Mouse (Mus musculus): ENCODE measurements at regions not wholly inside any gene's neighbourhood (a gene's known extent, or its start where the extent isn't known, plus 50 kb on each side); places are given as distances from the start of the nearest gene placed in this dataset.

DNA sequence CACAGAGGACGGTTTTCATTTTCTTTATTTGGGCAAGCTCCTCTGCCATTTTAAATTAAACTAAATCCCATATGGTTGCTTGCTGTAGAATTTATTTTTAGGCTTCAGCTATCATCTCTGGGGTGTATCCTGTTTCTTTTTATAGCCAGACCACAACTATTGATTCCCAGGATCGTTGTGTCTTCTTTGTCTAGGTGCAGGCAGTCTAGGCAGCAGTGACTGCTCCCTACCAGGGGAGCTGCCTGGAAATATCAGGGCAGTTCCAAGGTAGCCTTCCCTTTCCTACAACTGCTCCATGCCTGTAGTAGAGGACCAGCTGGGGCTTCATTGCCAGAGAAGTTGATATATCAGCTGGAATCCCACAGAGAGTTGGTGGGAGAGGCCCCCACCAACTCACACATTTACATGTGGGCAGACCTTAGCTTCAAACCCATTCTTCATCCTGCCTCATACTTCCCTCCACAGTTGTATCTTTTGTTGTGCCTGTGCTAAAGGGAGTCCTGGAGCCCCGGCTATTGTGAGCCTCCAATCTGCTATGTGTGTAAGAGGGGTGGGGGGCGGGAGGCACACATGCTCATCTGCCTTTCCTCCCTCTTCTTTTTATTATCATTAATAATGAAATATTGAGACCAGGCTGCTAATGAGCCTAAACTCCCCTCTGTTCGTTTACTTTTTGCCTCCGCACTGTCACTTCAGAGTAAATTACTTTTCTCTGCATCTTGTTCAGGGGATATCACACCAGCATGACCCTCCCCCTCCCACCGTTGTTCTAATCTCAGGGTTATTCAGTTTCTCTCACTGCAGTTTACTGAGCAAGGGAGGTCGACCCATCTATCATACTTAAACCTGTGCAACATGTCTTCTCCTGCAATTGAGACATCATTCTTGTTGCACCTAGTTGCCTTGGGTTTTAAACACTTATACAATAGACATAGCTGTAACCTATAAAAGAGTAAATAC lies 576.3 kb upstream of the Plxna2 start:
- DNase-seq (ENCODE audit: low spot score in 2 of 2), result no peak

DNA sequence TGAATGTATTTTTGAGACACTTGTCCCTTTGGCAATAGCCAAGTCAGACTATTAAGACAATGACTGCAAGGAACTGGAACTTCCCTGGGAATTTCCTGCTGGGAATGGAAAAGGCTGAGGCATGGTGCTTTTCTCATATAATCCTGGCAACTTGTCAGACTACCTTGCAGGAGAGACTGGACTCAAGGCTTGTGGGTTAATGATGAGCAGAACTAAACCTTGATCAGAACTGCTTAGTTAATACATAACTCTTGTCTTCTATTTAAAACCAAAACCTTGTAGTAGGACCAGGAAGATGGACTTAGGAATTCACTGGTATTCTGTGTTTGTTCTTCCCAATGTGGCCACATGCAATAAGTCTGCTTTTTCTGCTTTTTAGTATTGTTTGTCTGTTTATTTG lies 579.3 kb upstream of the Plxna2 start:
- no peak for DNase-seq (ENCODE audit: low spot score in 2 of 2)

DNA sequence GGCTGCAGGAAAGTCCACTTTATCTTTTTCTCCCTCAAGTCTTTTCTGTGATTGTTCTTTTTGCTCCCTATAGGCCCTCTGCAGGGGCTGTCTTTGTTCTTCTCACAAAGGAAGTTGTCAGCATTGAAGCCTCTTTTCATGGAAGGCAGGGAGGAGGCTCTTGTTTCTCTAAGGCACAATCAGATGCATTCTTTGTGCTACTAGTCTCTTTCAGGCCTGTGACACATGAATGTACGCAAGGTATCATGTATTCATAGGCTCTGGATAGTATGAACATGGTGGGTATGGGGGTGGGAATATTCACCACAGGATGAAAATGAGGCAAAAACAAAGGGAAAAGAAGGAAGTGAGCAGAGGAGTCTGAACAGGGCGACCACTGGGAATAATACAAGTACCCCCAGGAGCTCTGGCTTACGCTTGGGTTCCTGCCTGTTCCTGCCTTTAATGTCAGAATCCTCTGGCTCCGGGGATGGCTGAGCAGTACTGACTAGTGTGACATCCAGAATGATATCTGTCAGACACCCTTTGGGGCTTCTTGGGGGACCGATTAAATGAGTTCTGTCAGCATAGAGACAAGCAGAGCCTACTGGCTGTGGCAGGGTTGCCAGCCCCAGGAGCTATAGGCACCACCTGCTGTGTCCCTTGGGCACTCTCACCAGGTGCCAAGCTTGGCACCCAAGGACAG lies 583.7 kb upstream of the Plxna2 start:
- DNase-seq (ENCODE audit: low spot score in 2 of 2), result no peak

DNA sequence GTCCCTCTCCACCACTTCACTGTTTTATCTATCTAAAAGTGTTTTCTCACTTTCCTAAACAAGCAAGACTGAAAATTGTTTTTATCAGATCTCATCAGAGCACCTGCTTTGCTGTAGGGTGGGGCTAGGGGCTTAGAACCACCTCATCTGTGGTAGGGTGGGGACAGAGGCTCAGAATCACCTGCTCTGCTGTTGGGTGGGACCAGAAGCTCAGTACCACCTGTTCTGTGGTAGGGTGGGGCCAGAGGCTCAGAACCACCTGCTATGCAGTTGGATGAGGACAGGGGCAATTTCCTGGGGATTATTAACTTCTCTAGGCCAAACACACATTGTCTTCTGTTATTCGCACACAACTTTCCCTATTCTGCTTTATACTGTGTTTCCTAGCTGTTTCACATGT lies 585.4 kb upstream of the Plxna2 start:
- DNase-seq (ENCODE audit: low spot score in 2 of 2), result no peak

DNA sequence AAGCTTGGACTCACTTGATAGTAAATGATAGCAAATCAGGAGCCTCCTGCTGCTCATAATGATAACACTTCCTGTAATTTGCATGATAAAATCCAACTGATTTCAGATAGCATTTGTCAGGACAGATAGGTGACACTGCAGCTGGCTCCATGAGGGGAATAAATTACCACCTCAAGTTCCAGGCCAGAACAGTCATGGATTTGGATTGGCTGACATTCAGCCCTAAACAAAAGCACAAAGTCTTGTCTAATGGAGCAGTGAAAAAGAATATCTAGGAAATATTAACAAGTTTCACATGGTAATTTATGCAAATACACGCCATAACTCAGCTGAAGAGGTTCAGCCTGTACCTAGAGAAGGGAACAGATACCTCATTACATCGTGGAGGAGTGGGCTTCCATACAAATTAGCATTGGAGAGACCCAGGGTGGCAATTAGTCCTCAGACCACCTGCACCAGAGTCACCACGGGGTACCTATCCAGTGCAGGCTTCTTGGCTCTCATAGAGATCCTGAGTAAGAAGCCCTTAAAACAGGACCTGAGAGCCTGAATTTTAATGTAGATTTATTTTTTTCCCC lies 587.3 kb upstream of the Plxna2 start:
- no peak for DNase-seq (ENCODE audit: low spot score in 2 of 2)

DNA sequence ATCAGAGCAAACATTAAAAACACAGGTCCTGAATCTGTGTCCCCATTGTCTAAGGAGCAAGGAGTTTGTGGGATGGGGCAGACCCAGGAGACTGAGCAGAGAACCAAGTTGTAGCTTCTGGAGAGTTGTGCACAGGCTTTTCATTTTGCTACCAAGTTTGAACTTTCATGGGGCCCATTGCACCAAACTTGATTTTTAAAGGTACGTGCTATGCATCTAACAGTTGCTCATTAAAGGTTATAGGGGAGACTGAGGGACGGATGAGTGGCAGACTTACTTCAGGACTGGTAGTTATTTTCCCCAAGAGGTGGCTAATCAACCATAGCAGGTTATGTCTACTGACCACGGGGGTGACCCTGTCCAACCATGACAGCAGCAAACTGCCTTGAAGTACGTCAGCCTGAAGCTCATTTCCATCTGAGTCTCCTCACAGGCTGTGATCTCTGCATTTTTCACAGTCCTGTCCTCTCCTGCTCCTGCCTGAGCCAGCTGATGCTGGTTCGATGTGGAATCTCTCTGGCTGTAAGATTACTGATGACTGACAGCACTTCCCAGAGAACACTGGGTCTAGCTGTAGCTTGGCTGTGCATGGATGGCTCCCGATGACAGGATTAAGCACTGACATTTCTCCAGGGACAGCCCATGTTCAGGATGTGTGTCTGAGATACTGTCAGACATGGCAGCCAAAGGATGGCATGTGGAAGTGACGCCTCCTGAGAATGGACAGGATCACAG lies 590.9 kb upstream of the Plxna2 start:
- DNase-seq (ENCODE audit: low spot score in 2 of 2), result no peak

DNA sequence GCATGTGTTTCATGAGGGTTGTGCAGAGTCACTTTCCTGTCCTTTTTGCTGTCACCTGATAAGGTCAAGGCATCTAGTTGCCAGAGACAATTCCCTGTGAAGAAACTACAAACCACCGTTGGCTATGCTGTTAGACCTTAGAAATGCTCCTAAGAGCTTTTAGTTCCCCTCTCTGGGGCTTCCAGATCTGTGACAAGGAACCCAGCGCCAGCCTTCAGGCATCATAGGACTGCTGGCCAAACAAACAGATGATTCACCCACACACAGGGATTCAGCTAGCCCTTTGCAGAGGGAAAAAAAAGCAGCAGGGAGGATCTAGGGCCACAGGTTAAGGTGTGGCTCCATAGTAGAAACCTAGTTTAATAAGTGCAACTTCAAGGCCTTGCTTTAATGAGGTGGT lies 591.8 kb upstream of the Plxna2 start:
- DNase-seq (ENCODE audit: low spot score in 2 of 2), result no peak

DNA sequence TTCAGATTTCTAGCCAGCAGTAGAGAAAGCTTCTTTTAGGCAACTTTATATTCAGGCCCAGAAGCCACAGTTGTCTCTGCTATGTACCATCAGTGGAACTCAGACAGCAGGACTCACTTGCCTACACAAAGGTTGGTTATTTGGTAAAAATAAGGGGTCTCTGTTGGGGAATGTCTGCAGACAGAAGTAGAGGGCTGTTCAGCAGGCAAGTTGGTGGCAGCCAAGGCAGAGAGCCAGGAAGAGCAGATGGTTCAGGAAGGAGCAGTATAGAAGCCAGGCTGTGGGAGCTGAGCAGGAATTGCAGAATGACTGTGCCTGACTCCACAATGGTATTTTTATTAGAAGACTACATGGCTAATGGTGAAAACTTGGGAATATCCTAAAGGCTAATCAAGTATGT lies 598.7 kb upstream of the Plxna2 start:
- no peak for DNase-seq (ENCODE audit: low spot score in 2 of 2)

DNA sequence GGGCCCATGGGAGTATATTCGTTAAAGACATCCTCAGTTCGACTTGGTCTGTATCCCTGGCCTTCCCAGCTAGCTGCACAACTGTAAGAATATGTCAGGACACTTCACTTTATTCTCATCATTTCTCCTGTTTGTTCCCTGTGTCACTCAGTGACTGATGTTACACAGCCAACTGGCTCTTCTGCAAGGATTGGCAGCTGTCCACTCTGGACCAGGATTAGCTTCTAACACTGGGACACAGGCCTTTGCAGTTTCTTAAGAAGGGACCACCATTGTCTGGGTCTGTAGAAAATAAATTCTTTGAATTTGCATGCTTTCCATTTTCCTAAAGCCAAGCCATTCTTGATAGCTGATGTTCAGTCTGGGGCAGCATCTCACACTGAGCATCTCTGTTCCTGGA lies 622.1 kb upstream of the Camk1g start:
- no peak for DNase-seq (ENCODE audit: low spot score in 2 of 2)

DNA sequence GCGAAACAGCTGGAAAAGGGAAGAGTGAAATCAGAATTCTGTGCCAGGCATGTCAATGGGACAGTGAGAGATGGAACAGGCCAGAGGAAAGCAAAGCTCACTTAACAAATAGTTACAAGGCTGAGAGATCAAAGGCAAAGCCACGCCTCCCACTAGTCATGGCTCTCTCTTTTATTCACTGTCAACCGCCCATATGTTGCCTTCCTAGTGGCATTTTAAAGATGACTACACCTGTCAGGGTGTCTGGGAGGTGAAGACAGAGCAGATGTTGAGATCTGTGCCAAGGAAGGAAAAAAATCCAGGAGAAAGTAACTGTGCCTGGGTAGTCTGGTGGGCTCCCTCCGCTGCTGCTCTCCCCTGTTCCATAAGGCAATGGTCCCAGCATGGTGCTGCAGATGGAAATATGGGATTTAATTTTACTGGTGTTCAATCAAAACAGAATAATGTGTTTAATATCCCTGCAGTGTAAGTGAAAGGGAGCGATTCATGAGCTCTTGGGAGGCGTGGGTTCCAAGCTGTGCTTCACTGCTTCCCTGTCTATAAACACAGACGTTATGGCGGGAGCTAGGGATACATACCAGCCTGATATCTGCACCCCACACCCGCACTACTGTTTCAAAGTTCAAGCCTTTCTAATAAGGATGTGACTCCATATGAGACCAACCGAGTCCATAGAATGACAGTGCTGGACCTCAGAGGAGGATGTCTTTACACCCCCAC lies 620.0 kb upstream of the Camk1g start:
- no peak for DNase-seq (ENCODE audit: low spot score in 2 of 2)

DNA sequence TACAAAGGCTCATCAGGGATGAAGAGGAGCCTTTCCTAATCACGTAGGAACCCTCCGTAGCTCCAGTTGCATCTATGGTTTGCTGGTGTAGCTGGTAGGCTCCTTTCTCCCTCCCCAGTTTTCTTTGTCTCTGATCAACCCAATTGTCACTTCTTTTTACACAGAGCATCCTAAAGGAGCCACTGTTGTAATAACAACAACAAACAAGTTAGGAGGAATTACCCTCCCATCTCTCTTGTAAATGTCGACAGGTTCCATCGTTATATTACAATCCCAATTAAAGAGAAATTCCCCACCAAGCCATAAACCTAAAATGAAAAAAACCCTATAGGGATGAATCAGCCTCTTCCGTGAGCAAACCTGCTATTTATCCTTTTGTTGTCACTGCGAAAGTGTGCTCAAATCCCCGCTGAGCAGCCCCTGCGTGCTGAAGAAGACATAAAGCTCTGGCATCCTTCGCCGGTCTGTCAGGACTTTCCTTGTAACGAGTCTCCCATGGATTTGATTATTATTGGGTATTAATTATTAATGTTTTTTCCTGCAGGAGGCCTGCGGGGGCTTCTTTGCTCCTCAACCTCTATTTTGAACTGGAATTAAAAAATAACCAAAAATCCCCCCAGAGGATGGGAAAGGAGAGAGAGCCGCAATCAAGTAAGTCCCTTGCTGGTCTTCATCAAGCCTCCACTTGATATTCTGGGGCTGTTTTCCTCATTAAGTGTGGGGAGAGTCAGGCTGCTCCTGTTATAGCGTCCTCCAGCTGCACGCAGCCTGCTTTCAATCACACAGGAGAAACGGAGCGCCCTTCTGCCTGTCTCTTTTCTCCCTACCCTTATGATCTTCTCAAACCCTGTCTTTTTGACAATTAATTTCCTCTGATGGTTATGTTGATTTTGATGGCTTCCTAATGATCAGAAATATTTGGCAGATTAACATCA lies 619.1 kb upstream of the Camk1g start:
- no peak for DNase-seq (ENCODE audit: low spot score in 2 of 2)

DNA sequence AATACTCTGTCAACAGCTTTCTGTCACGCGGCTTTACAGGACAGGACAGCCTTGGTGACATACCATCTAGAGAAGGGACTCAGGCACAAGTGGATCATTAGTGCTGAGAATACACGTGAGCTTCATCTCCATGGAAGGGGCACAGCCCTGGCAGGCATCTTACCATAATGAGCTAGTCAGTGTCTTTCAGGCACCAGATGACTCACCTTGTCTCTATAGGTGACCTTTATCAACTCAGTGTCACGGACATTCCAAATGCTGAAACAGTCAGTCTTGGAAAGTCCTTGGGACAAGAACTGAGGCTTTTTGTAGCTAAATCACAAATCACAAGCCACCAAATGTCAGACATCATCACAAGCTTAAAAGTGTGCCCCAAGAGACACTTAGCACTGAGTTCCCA lies 610.5 kb upstream of the Camk1g start:
- no peak for DNase-seq (ENCODE audit: low spot score in 2 of 2)

DNA sequence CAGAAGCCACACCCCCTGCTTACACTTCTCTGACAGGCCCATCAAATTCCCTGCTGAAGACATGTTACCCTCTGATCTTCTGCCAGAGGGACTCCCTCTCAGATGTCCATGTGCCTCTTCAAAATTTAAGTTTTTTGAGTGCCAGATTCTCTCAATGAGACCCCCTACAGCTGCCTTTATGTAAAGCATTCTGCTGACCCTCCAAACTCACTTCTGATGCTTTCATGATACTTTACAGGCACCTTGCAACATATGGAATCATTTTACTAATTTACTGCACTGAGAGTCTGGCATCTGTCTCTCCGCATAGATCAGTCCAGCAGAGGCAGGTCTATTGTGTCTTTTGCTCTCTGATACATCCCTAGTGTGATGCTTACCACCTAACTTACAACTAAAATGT lies 601.4 kb upstream of the Camk1g start:
- DNase-seq (ENCODE audit: low spot score in 2 of 2), result no peak

DNA sequence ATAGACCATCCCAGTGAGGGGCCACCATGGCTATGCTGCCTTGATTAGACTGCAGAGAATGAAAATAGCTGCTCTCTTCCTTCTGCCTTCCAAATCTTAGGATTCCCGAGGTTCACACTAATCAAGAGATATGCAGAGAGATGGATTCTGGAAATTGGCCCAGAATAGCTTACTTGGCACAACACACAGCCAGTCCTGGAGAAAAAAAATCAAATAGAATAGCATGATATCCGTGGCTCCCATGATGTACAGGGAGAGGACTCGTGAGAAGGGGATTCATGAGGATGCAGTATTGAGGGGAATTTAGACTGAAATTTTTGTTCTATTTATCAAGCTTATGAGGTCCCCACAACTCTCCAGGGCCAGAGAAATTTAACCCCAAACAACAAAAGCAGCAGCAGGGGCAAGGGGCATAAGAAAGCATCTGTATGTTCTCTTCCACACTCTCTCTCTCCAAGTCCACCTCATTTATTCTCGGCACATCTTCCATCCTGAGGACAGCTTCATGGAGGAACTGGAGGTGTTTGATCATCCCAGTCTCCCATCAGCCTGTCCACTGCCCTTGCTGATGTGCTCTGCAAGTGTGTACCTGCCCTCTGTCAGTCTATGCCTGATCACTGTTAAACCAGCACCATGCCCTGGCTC lies 599.3 kb upstream of the Camk1g start:
- no peak for DNase-seq (ENCODE audit: low spot score in 2 of 2)

DNA sequence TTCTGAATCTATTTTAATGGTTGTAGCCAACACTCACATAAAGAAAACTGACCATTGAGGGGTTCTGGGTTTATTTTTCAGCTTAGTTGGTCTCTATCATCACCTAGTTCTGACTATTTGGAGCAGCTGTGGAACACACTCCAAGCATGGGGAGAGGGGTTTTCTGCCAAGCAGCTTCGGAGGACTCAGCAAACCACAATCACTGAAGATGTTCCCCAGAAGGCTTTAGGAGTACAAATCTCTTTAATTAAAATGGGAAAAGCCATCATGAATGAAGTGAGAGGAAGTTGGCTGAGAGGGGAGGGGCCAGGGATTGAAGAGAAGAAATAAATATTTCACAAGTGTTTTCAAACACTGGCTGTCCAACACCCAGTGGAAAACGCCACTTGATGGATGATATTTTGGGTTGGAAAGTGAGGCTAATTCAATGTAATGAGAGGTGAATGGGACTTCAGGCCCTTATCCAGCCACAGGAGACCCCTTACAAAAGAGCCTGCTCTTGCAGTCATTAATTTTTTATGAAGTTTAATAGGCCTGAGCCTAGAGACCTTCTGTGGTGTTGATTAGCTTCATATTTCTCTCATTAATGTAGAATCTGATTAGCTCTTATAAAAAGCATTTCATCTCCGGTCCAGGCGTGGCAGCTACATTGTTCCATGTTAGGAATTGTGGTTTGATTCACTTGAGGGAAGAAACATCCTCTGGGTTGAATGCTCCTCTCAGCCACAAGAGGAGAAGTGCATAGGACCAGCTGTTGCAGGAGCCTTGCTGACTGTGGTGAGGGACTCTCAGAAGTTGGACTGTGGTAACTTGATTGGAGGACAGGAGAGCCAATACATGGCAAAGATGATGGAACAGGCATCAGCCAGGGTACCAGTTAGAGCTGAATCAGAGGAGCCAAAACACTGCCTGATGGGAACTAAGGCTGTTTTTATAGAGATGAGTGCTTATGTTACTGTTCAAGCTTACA lies 598.1 kb upstream of the Camk1g start:
- no peak for DNase-seq (ENCODE audit: low spot score in 2 of 2)

DNA sequence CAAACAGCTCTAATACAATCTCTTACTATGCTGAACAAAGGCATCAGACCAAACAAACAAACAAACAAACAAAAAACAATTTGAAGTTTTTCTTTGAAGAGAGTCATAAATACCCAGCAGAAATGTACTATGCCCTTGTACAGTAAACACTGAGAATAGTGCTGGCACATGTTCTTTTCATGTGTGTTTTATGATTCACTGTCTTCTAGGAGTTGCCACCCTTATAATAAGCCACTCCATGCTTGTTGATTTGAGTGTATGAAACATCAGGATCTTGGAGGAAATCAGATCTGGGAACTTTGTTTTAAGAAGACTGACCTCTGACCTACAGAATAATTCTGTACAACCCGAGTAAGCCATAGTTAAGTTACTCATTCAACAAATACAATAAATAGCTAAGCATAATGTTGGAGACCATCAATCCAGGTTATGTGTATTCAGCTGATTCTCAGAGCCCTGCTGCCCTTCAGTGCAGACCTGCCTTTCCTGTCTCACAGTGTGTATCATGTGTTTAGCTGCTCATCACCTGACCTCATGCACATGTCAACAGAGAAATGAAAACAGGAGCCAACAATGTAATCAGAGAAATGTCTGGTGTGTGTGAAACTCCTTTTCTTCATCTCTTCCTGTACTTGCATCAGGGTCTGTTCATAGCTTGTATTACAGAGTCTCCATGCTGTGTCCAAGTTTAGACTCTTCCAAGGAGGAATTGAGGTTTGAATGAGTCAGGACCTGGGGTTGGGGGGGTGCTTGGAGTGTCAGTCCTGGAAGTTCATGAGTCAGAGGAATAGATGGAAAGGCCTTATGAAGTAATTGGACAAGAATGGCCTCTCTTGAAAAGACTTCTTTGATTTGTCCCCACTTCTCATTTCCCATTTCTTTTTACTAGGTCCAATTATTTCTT lies 596.8 kb upstream of the Camk1g start:
- no peak for DNase-seq (ENCODE audit: low spot score in 2 of 2)

DNA sequence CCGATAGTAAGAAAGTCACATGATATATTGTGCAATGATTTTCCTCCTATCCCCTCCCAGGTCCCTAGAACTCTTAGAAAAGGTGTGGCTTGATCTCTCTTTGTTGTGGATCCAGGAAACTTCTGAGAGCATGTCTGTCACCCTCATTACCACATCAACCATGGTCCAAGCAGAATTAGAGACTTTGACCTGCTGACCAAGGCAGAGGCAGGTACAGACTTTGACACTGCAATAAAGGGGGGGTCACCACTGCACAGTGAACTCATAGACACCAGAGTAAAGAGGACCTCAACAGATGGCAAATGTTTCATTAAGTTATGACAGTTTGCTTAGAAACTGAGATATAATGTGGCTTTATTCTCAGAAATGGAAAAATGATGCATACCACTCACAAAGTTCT lies 595.2 kb upstream of the Camk1g start:
- DNase-seq (ENCODE audit: low spot score in 2 of 2), result no peak

DNA sequence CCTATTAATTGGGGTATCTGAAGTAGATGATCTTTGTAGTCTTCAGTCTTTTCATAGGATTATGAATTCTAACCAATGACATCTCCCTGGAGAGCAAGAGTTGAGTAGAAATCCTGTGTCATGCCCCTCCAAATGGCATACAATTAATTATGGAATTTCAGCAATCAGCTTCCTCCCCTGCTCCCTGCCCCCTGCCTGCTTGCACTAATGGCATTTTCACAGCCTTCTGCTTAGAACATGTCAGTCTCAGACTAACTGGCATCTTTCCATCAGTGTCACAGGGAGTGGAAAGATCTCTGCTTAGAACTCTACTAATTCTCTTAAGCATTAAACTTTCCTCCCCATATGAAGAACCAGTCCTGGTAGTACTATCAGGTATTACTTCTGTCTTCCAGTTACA lies 581.8 kb upstream of the Camk1g start:
- DNase-seq (ENCODE audit: low spot score in 2 of 2), result no peak

Data from spleen, postnatal 10 days (tissue).